Mouse (Mus musculus): ENCODE results near the gene Asic2.

The Asic2 gene

GRCm38 (mm10) chr11:81610506-81610905 is 357.8 kb downstream of the Asic2 start:
- DNase-seq (ENCODE audit: low read depth, low spot score) = no peak

- DNase-seq (ENCODE audit: low read depth, low spot score) = no peak
These were observed 365.3 kb downstream of the Asic2 start for GRCm38 (mm10) chr11:81602971-81603370.

GRCm38 (mm10) chr11:81601736-81602135 is 366.5 kb downstream of the Asic2 start:
- DNase-seq (ENCODE audit: low read depth, low spot score) = no peak

GRCm38 (mm10) chr11:81597601-81598000 is 370.7 kb downstream of the Asic2 start:
- no peak for DNase-seq (ENCODE audit: low read depth, low spot score)

GRCm38 (mm10) chr11:81595235-81595634 is 373.0 kb downstream of the Asic2 start:
- DNase-seq (ENCODE audit: low read depth, low spot score) = peak; percentile 70

GRCm38 (mm10) chr11:81592776-81593175 is 375.5 kb downstream of the Asic2 start:
- no peak for DNase-seq (ENCODE audit: low read depth, low spot score)

GRCm38 (mm10) chr11:81590911-81591310 is 377.3 kb downstream of the Asic2 start:
- DNase-seq (ENCODE audit: low read depth, low spot score) = no peak

- DNase-seq (ENCODE audit: low read depth, low spot score) = no peak
These were observed 379.6 kb downstream of the Asic2 start for GRCm38 (mm10) chr11:81588630-81589029.

GRCm38 (mm10) chr11:81587942-81588341 is 380.3 kb downstream of the Asic2 start:
- no peak for DNase-seq (ENCODE audit: low read depth, low spot score)

GRCm38 (mm10) chr11:81587114-81587513 is 381.1 kb downstream of the Asic2 start:
- DNase-seq (ENCODE audit: low read depth, low spot score) = no peak

- DNase-seq (ENCODE audit: low read depth, low spot score) = no peak
These were observed 383.8 kb downstream of the Asic2 start for GRCm38 (mm10) chr11:81584506-81584905.

- DNase-seq (ENCODE audit: low read depth, low spot score) = no peak
These were observed 385.1 kb downstream of the Asic2 start for GRCm38 (mm10) chr11:81583195-81583594.

- no peak for DNase-seq (ENCODE audit: low read depth, low spot score)
These were observed 386.1 kb downstream of the Asic2 start for GRCm38 (mm10) chr11:81582161-81582560.

GRCm38 (mm10) chr11:81579753-81580152 is 388.5 kb downstream of the Asic2 start:
- DNase-seq (ENCODE audit: low read depth, low spot score) = no peak

GRCm38 (mm10) chr11:81570406-81570805 is 397.9 kb downstream of the Asic2 start:
- DNase-seq (ENCODE audit: low read depth, low spot score) = no peak

GRCm38 (mm10) chr11:81564857-81565256 is 403.4 kb downstream of the Asic2 start:
- peak; percentile 57 for DNase-seq (ENCODE audit: low read depth, low spot score)

- no peak for DNase-seq (ENCODE audit: low read depth, low spot score)
These were observed 407.9 kb downstream of the Asic2 start for GRCm38 (mm10) chr11:81560374-81560773.

GRCm38 (mm10) chr11:81543189-81543588 is 425.1 kb downstream of the Asic2 start:
- no peak for DNase-seq (ENCODE audit: low read depth, low spot score)

- no peak for DNase-seq (ENCODE audit: low read depth, low spot score)
These were observed 433.0 kb downstream of the Asic2 start for GRCm38 (mm10) chr11:81535121-81535717.

- DNase-seq (ENCODE audit: low read depth, low spot score) = no peak
These were observed 433.6 kb downstream of the Asic2 start for GRCm38 (mm10) chr11:81534686-81535085.

- no peak for DNase-seq (ENCODE audit: low read depth, low spot score)
These were observed 436.4 kb downstream of the Asic2 start for GRCm38 (mm10) chr11:81531906-81532305.

- no peak for DNase-seq (ENCODE audit: low read depth, low spot score)
These were observed 445.3 kb downstream of the Asic2 start for GRCm38 (mm10) chr11:81522927-81523326.

GRCm38 (mm10) chr11:81521881-81522280 is 446.4 kb downstream of the Asic2 start:
- no peak for DNase-seq (ENCODE audit: low read depth, low spot score)
